Mouse (Mus musculus) forebrain, embryonic 14.5 days (tissue): Measurements from ENCODE around the gene Ttc41. TPM values are rescaled to one million over a fixed set of nuclear protein-coding genes. Genes with fewer than 3 reads are reported as not detected.

Experiments
- ATAC-seq: fragments of 200-750 bp; cut with Nextera tagmentation; 2 replicates; pipeline ENCODE4 v1.8.0; 2017; ENCODE audit warnings: mild to moderate bottlenecking, moderate library complexity
- DNase-seq: peaks from one replicate; pipeline ENCODE4 v3.0.0-alpha.2; 2015; ENCODE audit warnings: low spot score
- H3K27ac ChIP-seq: fragments of 300-500 bp; sonication (generic); 2 replicates; pipeline ENCODE4 v1.5.1; 2014; ENCODE audit warnings: low read depth, mild to moderate bottlenecking, control low read depth, low read length, moderate library complexity
- H3K27me3 ChIP-seq: fragments of 300-500 bp; sonication (generic); replicated peaks from 2 replicates; pipeline ENCODE4 v1.6.1; 2014; ENCODE audit warnings: low read length, control low read depth, mixed read lengths; ENCODE audit not compliant: control insufficient read depth, insufficient read depth
- H3K36me3 ChIP-seq: fragments of 300-500 bp; sonication (generic); 2 replicates; pipeline ENCODE4 v1.6.1; 2014; ENCODE audit warnings: low read length, control low read depth; ENCODE audit not compliant: control insufficient read depth, insufficient read depth
- H3K4me1 ChIP-seq: fragments of 300-500 bp; sonication (generic); 2 replicates; pipeline ENCODE4 v1.6.1; 2014; ENCODE audit warnings: antibody characterized with exemption, low read length, control low read depth; ENCODE audit not compliant: control insufficient read depth, insufficient read depth
- H3K4me2 ChIP-seq: fragments of 300-500 bp; sonication (generic); 2 replicates; pipeline ENCODE4 v1.6.1; 2014; ENCODE audit warnings: mild to moderate bottlenecking, control low read depth, low read length
- H3K4me3 ChIP-seq: fragments of 300-500 bp; sonication (generic); 2 replicates; pipeline ENCODE4 v1.5.1; 2014; ENCODE audit warnings: low read depth, low read length, control low read depth
- H3K9ac ChIP-seq: fragments of 300-500 bp; sonication (generic); 2 replicates; pipeline ENCODE4 v1.6.1; 2014; ENCODE audit warnings: mild to moderate bottlenecking, low read length, control low read depth, moderate library complexity
- H3K9me3 ChIP-seq: fragments of 300-500 bp; sonication (generic); replicated peaks from 2 replicates; pipeline ENCODE4 v1.6.1; 2016; ENCODE audit warnings: low read length, control low read depth, mixed read lengths; ENCODE audit not compliant: control insufficient read depth
- WGBS: fragments of 180-500 bp; shearing (Covaris S2); extraction: QIAGEN DNeasy Blood & Tissue Kit; methylation state at CpG from one replicate; pipeline ENCODE4 v1.1.7; 2014; 5-methylcytosine and 5-hydroxymethylcytosine counted together
- polyA plus RNA-seq: library from polyadenylated mRNA; unstranded; fragments of >200 nt; fragmentation: Nextera tagmentation; extraction: Ambion mirVana; gene quantifications from 2 replicates; pipeline ENCODE4 v1.2.1, GENCODE M21; 2014

Ttc41 gene
- polyA plus RNA-seq, 1 experiment from 2014 or later: 1.5 TPM

DNA sequence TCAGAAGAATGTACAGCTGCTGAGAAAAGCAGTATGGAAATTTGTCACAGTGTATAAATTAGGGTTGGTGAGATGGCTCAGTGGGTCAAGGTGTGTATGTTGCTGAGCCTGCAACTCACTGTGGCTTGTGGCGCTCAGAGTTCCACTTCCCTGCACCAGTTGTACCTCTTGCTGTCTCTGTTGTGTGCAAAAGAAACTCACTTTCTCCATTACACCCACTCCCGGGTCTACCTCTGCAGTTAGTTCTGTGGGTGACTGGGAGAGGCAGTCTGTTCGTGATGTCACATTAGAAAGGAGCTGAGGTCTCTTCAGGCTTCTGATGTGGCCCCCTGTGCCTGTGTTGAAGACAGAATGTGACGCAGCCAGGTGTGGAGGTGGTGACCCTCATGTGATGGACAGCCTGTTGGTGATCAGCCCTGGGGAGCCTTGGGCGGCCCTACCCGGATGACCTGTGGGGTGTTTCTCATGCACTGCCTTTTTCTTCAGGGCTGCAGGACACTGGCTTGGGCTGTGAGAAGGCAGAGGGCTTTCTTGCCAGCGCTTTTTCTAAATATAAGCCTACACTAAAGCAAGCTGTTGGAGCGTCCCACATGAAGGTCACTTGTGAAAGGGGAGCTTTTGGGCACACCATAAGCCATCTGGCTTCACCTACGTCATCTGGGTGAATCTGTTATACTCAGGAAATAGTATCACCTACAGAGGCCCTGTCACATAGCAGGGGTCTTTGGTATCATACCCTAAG, 89.4 kb downstream of the Ttc41 start:
- no peak for DNase-seq
- no peak overlapping the region for H3K9ac ChIP-seq

DNA sequence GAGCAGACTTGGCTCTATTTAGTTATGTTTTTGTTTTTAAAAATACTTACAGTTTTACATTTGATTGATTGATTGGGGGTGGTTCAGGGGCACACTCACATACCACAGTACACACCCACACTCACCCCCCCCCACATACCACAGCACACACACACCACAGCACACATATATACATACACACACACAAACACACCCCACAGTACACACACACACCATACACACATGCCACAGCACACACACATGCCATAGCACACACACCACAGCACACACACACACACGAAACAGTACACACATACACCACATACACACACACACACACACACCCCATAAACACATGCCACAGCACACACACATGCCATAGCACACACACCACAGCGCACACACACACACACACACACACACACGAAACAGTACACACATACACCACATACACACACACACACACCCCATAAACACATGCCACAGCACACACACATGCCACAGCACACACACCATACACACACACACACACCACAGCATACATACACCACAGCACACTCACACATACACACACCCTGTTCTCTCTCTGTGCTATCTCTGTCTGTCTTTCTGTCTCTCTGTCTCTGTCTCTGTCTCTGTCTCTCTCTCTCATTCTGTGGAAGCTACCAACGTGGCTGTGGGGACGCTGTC, 90.6 kb downstream of the Ttc41 start:
- Histone ChIP-seq H3K4me3 (no peak overlapping the region), H3K27me3 (no peaks in the 10 kb centered on the region), H3K9ac (no peak overlapping the region), H3K4me2 (no peak overlapping the region), H3K27ac (no peak overlapping the region), H3K36me3 (no peaks in the 10 kb centered on the region), H3K9me3 (no peaks in the 10 kb centered on the region), H3K4me1 (no peaks in the 10 kb centered on the region)
- 96% methylated on average over 5 of the region's 5 CpGs for WGBS
- DNase-seq: no peak
- ATAC-seq: no peak

More for the DNA sequence above, 89.4 kb downstream of the Ttc41 start:
- H3K4me3 ChIP-seq: no peak overlapping the region
- no peak overlapping the region for H3K27ac ChIP-seq
- no peaks in the 10 kb centered on the region for H3K9me3 ChIP-seq
- 90% methylated on average over 9 of the region's 9 CpGs for WGBS
- H3K36me3 ChIP-seq: no peaks in the 10 kb centered on the region
- H3K4me1 ChIP-seq: no peaks in the 10 kb centered on the region
- ATAC-seq: no peak
- H3K4me2 ChIP-seq: no peak overlapping the region
- H3K27me3 ChIP-seq: no peaks in the 10 kb centered on the region

DNA sequence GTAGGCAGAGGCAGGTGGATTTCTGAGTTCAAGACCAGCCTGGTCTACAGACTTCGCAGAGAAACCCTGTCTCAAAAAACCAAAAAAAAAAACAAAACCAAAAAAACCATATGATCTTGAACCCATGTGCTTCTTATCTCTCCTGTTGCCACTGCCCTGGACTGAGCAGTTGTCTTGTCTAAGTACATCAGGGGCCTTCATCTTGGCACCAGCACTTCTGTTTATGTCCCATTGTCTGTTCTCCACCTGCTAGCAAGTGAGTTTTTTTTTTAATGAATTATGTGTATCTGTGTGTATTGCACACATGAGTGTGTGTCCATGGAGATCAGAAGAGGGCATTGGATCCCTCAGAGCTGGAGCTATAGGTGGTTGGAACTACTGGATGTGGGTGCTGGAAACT, 101.8 kb downstream of the Ttc41 start:
- H3K4me1 ChIP-seq: no peaks in the 10 kb centered on the region; the same call in 1 of the 2 replicates
- H3K9ac ChIP-seq: no peak overlapping the region
- no peak overlapping the region for H3K4me3 ChIP-seq
- WGBS: 100% methylated on average over 1 of the region's 1 CpGs
- H3K27ac ChIP-seq: no peak overlapping the region
- no peaks in the 10 kb centered on the region for H3K9me3 ChIP-seq
- H3K36me3 ChIP-seq: no peaks in the 10 kb centered on the region
- ATAC-seq (no peak), DNase-seq (no peak)
- no peaks in the 10 kb centered on the region for H3K27me3 ChIP-seq
- H3K4me2 ChIP-seq: no peak overlapping the region

DNA sequence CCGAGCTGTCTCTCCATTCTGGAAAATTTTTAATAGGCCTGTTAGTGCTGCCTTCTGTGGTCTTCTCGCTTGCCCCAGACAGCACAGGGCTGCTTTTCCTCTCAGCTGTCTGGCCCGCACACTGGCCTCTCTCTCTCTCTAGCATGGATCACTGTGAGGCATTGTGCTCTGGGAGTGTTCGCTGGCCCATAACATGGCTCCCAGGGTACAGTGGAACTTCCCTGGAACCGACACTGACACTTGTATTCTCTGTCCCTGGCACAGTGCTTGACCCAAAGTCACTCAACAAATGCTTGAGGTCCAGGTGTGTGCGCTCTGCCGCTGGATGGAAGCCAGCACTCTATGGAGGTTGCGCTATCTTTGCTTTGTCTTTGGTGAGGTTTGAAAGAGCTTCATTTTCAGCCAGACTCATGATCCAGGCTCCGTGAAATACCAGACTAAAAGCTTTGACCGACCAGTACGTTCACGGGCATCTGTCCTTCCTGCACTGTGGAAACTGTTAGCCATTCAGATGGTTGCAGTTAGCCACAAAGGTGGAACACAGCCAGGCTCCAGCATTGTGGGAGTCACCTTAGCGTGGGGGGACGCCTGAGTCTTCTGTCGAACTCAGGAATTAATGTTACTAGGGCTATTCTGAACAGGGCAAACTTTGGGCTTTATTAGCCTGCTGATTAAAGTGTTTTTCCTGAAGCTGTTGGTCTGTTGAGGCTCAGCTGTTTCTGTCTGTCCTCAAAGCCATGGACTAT, 102.6 kb downstream of the Ttc41 start:
- 0 out of 2 replicates have a peak overlapping the region, but pooled peaks have one; percentile 14 for H3K27ac ChIP-seq
- ATAC-seq (no peak), DNase-seq (no peak)
- no peaks in the 10 kb centered on the region for H3K36me3 ChIP-seq
- H3K9ac ChIP-seq: no peak overlapping the region
- no peak overlapping the region for H3K4me2 ChIP-seq
- H3K4me3 ChIP-seq: no peak overlapping the region
- 68% methylated on average over 15 of the region's 15 CpGs for WGBS
- H3K9me3 ChIP-seq: no peaks in the 10 kb centered on the region
- no peaks in the 10 kb centered on the region; the same call in 1 of the 2 replicates for H3K4me1 ChIP-seq
- no peaks in the 10 kb centered on the region for H3K27me3 ChIP-seq

DNA sequence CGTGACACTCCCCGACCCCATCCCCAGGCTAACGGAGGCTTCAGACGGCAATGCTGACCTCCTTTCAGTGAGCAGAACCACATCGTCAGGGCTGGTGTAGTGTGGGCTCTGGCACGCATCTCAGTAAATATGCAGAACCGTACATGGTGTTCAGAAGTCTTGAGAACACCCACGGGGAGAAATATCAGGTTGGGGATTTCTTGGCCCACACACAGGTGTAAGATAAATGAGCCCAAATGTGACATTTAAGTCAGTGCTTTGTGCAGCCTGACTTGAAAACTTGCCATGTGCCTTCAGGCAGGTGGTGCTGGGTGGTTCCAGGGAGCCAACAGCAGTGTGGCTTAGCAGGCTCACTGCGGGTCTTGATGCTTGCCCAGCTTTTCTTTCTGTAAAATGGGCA, 104.4 kb downstream of the Ttc41 start:
- H3K9me3 ChIP-seq: no peaks in the 10 kb centered on the region
- no peaks in the 10 kb centered on the region; the same call in 1 of the 2 replicates for H3K4me1 ChIP-seq
- DNase-seq (no peak), ATAC-seq (no peak)
- H3K4me2 ChIP-seq: no peak overlapping the region
- no peaks in the 10 kb centered on the region for H3K36me3 ChIP-seq
- WGBS: 85% methylated on average over 9 of the region's 9 CpGs
- no peak overlapping the region for H3K27ac ChIP-seq
- H3K4me3 ChIP-seq: no peak overlapping the region
- no peaks in the 10 kb centered on the region for H3K27me3 ChIP-seq
- no peak overlapping the region for H3K9ac ChIP-seq

DNA sequence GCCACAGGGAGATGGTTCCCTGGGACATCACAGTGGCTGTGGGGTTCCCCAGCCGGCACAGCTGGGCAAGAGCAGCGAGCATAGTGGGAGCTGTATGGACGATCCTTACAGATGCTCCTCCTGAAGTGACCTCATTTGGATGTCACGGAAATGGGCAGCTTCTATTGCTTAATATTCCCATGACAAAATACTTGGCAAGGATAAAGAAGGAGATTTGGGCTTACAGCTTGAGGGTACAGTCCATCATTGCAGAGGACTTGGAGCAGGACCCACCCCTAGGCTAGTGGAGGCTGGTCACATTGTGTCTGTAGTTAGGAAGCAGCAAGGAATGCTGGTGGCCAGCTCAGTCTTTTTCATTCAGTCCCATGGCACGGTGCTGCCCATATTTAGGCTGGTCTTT, 105.0 kb downstream of the Ttc41 start:
- H3K27ac ChIP-seq: no peak overlapping the region
- H3K4me2 ChIP-seq: no peak overlapping the region
- DNase-seq (no peak), ATAC-seq (no peak)
- no peaks in the 10 kb centered on the region for H3K27me3 ChIP-seq
- H3K36me3 ChIP-seq: no peaks in the 10 kb centered on the region
- 88% methylated on average over 5 of the region's 5 CpGs for WGBS
- H3K4me1 ChIP-seq: no peaks in the 10 kb centered on the region; the same call in 1 of the 2 replicates
- H3K4me3 ChIP-seq: no peak overlapping the region
- no peaks in the 10 kb centered on the region for H3K9me3 ChIP-seq
- H3K9ac ChIP-seq: no peak overlapping the region

DNA sequence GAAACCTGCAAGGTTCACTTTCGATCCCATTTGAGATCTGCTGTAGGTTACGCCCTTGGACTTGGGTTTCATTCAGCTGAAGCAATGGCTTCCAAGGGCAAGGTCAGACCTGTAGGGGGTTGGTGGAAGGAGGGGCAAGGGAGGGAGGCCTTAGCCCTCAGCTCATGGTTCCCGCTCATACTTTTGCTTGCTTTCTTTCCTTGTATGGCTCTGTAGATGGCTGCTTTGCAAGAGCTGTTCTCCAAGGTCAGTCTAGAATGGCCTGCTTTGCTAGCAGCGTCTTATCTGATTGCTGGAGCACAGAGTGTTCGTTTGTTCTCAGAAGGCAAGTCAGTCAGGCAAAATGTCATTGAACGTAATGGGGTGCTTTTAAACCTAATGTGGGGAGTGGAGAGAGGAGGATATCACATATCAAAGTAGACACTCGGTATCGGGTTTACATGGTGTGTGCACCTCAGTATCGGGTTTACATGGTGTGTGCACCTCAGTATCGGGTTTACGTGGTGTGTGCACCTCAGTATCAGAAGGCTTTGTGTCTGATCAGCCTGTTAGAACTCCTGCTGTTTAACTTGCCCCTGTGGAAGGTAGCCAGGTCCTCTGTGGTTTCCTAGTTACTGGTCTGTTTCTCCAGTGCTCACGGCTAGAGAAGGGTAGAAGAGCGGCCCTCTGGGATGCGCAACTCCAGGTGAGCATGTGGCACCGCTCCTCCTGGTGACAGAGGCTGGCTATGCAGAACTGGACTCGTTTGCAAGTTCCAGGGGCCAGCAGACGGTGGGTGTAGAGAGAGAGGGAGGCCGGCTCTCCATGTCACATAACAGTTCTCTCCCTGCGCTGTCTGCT, 108.9 kb downstream of the Ttc41 start:
- DNase-seq (no peak), ATAC-seq (no peak)
- H3K27ac ChIP-seq: no peak overlapping the region
- no peaks in the 10 kb centered on the region for H3K9me3 ChIP-seq
- no peaks in the 10 kb centered on the region for H3K36me3 ChIP-seq
- no peak overlapping the region for H3K4me3 ChIP-seq
- WGBS: 83% methylated on average over 19 of the region's 19 CpGs
- H3K4me1 ChIP-seq: peaks cover 2% of the 10 kb centered on the region; the same call in 1 of the 2 replicates
- H3K4me2 ChIP-seq: no peak overlapping the region
- no peak overlapping the region for H3K9ac ChIP-seq
- no peaks in the 10 kb centered on the region for H3K27me3 ChIP-seq

DNA sequence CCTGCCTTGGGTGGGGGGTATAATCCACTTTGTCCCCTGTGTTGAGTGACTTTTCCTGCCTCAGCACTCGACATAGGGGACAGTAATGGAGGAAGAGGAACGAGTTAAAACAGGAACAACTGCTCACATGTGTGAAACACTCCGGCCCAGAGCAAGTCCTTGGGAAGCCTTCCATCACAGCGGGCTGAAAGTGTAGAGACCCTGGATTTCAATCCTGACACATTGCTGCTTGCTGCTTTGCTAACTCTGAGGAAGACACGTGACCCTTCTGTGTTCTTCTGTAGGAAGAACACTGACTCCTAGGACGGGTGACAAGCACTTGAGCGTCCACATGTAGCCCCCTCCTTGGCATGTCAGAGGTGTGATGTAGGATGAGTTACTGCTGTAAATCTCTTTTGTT, 109.5 kb downstream of the Ttc41 start:
- DNase-seq: no peak
- 82% methylated on average over 7 of the region's 7 CpGs for WGBS
- H3K4me3 ChIP-seq: no peak overlapping the region

More for the DNA sequence above, 109.5 kb downstream of the Ttc41 start:
- H3K4me1 ChIP-seq: peaks cover 6% of the 10 kb centered on the region; the same call in 1 of the 2 replicates
- H3K27me3 ChIP-seq: no peaks in the 10 kb centered on the region
- no peak overlapping the region for H3K9ac ChIP-seq
- no peak overlapping the region for H3K4me2 ChIP-seq
- no peak for ATAC-seq
- no peaks in the 10 kb centered on the region for H3K9me3 ChIP-seq
- H3K36me3 ChIP-seq: no peaks in the 10 kb centered on the region
- H3K27ac ChIP-seq: no peak overlapping the region
